21 mouse cellular contexts compared by ENCODE assay signal in genomic region chr7:118965198-118965597, GRCm38 (mm10). TPM values are rescaled to one million over a fixed set of nuclear protein-coding genes. Genes with fewer than 3 reads are reported as not detected.
DNase-seq lines count a peak whose midpoint lies in the region; ATAC-seq and TF ChIP-seq lines count a peak whose summit lies in the region.
"Had no signal": no experiment of that assay in that cellular context is flagged by ENCODE, and none has a peak within 500 bp of the region (broad histone marks: within the 10 kb centered on the region; RNA-seq: fewer than 3 reads in every experiment).

No protein-coding gene starts in this region.

- no peaks in the 10 kb centered on the region for H3K27me3 ChIP-seq in cerebellum, adult 2 months (ENCODE audit: control insufficient read depth, insufficient read depth, low read length)
- no peaks in the 10 kb centered on the region for H3K27me3 ChIP-seq in hindbrain, postnatal 0 days (ENCODE audit: insufficient read depth, low read length)
- no peaks in the 10 kb centered on the region for H3K27me3 ChIP-seq in hindbrain, embryonic 12.5 days
- H3K27me3 ChIP-seq: embryonic facial prominence, embryonic 15.5 days; kidney, embryonic 15.5 days; limb, embryonic 13.5 days; liver, embryonic 13.5 days; stomach, embryonic 15.5 days had no signal

- H3K4me3 ChIP-seq in cerebellum, adult 2 months (replicated peaks; ENCODE audit: insufficient read depth, low read depth, low read length) = peak overlapping the region; percentile 9
- no peak overlapping the region for H3K4me3 ChIP-seq in hindbrain, postnatal 0 days (ENCODE audit: low read length)
- no peak overlapping the region for H3K4me3 ChIP-seq in hindbrain, embryonic 12.5 days
- H3K4me3 ChIP-seq: embryonic facial prominence, embryonic 15.5 days; kidney, embryonic 15.5 days; limb, embryonic 13.5 days; liver, embryonic 13.5 days; myocyte; stomach, embryonic 15.5 days had no signal

- H3K27ac ChIP-seq in cerebellum, adult 2 months (ENCODE audit: insufficient read depth, low read length) = peak overlapping the region; percentile 56
- no peak overlapping the region for H3K27ac ChIP-seq in hindbrain, postnatal 0 days
- no peak overlapping the region for H3K27ac ChIP-seq in hindbrain, embryonic 12.5 days
- H3K27ac ChIP-seq: embryonic facial prominence, embryonic 15.5 days; kidney, embryonic 15.5 days; limb, embryonic 13.5 days; liver, embryonic 13.5 days; stomach, embryonic 15.5 days had no signal

- WGBS in cerebellum, adult 2 months = 8% methylated on average over 7 of the region's 7 CpGs
- WGBS in hindbrain, postnatal 0 days = 25% methylated on average over 7 of the region's 7 CpGs
- WGBS in hindbrain, embryonic 12.5 days = 27% methylated on average over 7 of the region's 7 CpGs

- ATAC-seq in hindbrain, postnatal 0 days = peak; percentile 55; the same call in 1 of the 2 replicates
- ATAC-seq in hindbrain, embryonic 12.5 days (ENCODE audit: low FRiP score) = no peak
- ATAC-seq: forebrain, embryonic 16.5 days; hindbrain, embryonic 16.5 days; intestine, postnatal 0 days had no signal

- peaks cover 12% of the 10 kb centered on the region for H3K4me1 ChIP-seq in cerebellum, adult 2 months (ENCODE audit: control insufficient read depth, insufficient read depth, low read length)
- no peaks in the 10 kb centered on the region for H3K4me1 ChIP-seq in hindbrain, postnatal 0 days (ENCODE audit: insufficient read depth, low read length)
- H3K4me1 ChIP-seq in hindbrain, embryonic 12.5 days = peaks cover 8% of the 10 kb centered on the region; the same call in 1 of the 2 replicates
- H3K4me1 ChIP-seq: embryonic facial prominence, embryonic 15.5 days; kidney, embryonic 15.5 days; limb, embryonic 13.5 days; liver, embryonic 13.5 days; stomach, embryonic 15.5 days had no signal

- H3K9ac ChIP-seq in hindbrain, postnatal 0 days (replicated peaks; ENCODE audit: low read length) = no peak overlapping the region
- H3K9ac ChIP-seq in hindbrain, embryonic 12.5 days = no peak overlapping the region
- H3K9ac ChIP-seq: embryonic facial prominence, embryonic 15.5 days; kidney, embryonic 15.5 days; limb, embryonic 13.5 days; liver, embryonic 13.5 days; lung, embryonic 14.5 days; stomach, embryonic 15.5 days had no signal

- no peak overlapping the region for H3K4me2 ChIP-seq in hindbrain, postnatal 0 days (ENCODE audit: low read depth, low read length)
- H3K4me2 ChIP-seq in hindbrain, embryonic 12.5 days (replicated peaks) = no peak overlapping the region
- H3K4me2 ChIP-seq: embryonic facial prominence, embryonic 15.5 days; kidney, embryonic 15.5 days; limb, embryonic 13.5 days; liver, embryonic 13.5 days; lung, embryonic 14.5 days; stomach, embryonic 15.5 days had no signal

- no peaks in the 10 kb centered on the region for H3K36me3 ChIP-seq in hindbrain, postnatal 0 days (ENCODE audit: insufficient read depth, low read length)
- 0 out of 2 replicates have a peak, but pooled peaks cover 2% of the 10 kb centered on the region for H3K36me3 ChIP-seq in hindbrain, embryonic 12.5 days
- H3K36me3 ChIP-seq: embryonic facial prominence, embryonic 15.5 days; kidney, embryonic 15.5 days; limb, embryonic 13.5 days; liver, embryonic 13.5 days; stomach, embryonic 15.5 days had no signal

- DNase-seq in cerebellum, adult 2 months = peak; percentile 51 to 61
- no peak for DNase-seq in cerebellum, adult 8-10 months
- DNase-seq in hindbrain, postnatal 0 days (ENCODE audit: low spot score) = no peak
- DNase-seq in Muller cell, postnatal 12 days (ENCODE audit: inconsistent ontology term) = peak; percentile 70
- DNase-seq in adrenal gland, postnatal 36 days = peak; percentile 57 to 58
- no peak for DNase-seq in spleen, postnatal 14 days (ENCODE audit: low spot score in 2 of 2)
- DNase-seq: kidney, postnatal 4 days; liver, embryonic 13.5 days; lung, embryonic 14.5 days; lung, postnatal 36 days; right cerebral cortex, postnatal 14 days; thymus, adult 18-20 months had no signal

- TF ChIP-seq CTCF in cerebellum, adult 2 months (IDR thresholded peaks at IDR 0.05; ENCODE audit: borderline replicate concordance, insufficient read depth, low read depth, low read length) = no peak
- no peak for TF ChIP-seq CTCF in hindbrain, postnatal 0 days (IDR thresholded peaks at IDR 0.05; ENCODE audit: low read depth)

- no peak for TF ChIP-seq POLR2A in cerebellum, adult 2 months (IDR thresholded peaks at IDR 0.05; ENCODE audit: borderline replicate concordance, insufficient read depth, low read length)

- no peaks in the 10 kb centered on the region for H3K9me3 ChIP-seq in hindbrain, postnatal 0 days (ENCODE audit: low read length)
- H3K9me3 ChIP-seq in hindbrain, embryonic 12.5 days (replicated peaks) = no peaks in the 10 kb centered on the region
- H3K9me3 ChIP-seq: embryonic facial prominence, embryonic 15.5 days; kidney, embryonic 15.5 days; limb, embryonic 13.5 days; liver, embryonic 13.5 days; stomach, embryonic 15.5 days had no signal

RNA-seq across cellular contexts. Expression of gene Gprc5b, which starts 29.8 kb away (rescaled TPM):
- 339 and 347 TPM in 2 replicates for polyA plus RNA-seq in cerebellum, adult 2 months (2012; rRNA removed)
- 42.8 and 56.9 TPM in 2 replicates for total RNA-seq in hindbrain, postnatal 0 days (2014; rRNA removed)
- 9.5 and 10.6 TPM in 2 replicates for polyA plus RNA-seq in hindbrain, postnatal 0 days (2015; fragmentation: Nextera tagmentation; extraction: Ambion mirVana)
- polyA plus RNA-seq in hindbrain, embryonic 12.5 days (2016; fragmentation: Nextera tagmentation; extraction: Ambion mirVana) = 12.9 and 13.2 TPM in 2 replicates
- total RNA-seq in adrenal gland, postnatal 36 days (2021) = 100 to 1,000 TPM; 111 to 184 TPM

Comparison
In these comparisons a context has a peak if more than half of its experiments do, and no peak if none do; other contexts are left out.
1. DNase-seq: peak in cerebellum, adult 2 months (2 of 2), Muller cell, postnatal 12 days (single experiment) and adrenal gland, postnatal 36 days (2 of 2); none in cerebellum, adult 8-10 months (single experiment), hindbrain, postnatal 0 days (single experiment) and spleen, postnatal 14 days (0 of 2).
2. RNA of gene Gprc5b, which starts 29.8 kb away (polyA plus RNA-seq): 339 to 347 TPM in cerebellum, adult 2 months; 12.9 to 13.2 TPM in hindbrain, embryonic 12.5 days and 9.5 to 10.6 TPM in hindbrain, postnatal 0 days; every median in the first group is over 10 times any median in the second.